Mouse (Mus musculus) forebrain, embryonic 16.5 days (tissue): ENCODE data around the gene Lag3. TPM values are rescaled to one million over a fixed set of nuclear protein-coding genes. Genes with fewer than 3 reads are reported as not detected.
A peak's percentile ranks its signal among the peaks of the same experiment; 100 is the strongest.

ENCODE experiments used
- ATAC-seq: fragments of 200-750 bp; cut with Nextera tagmentation; 2 replicates; pipeline ENCODE4 v1.8.0; 2017; ENCODE audit warnings: mild to moderate bottlenecking, moderate library complexity
- H3K27ac ChIP-seq: fragments of 300-500 bp; sonication (generic); 2 replicates; pipeline ENCODE4 v1.5.1; 2014; ENCODE audit warnings: low read length, control low read depth
- H3K27me3 ChIP-seq: fragments of 300-500 bp; sonication (generic); replicated peaks from 2 replicates; pipeline ENCODE4 v1.6.1; 2014; ENCODE audit warnings: low read length; ENCODE audit not compliant: control insufficient read depth, insufficient read depth
- H3K36me3 ChIP-seq: fragments of 300-500 bp; sonication (generic); 2 replicates; pipeline ENCODE4 v1.6.1; 2014; ENCODE audit not compliant: control insufficient read depth, insufficient read depth
- H3K4me1 ChIP-seq: fragments of 300-500 bp; sonication (generic); replicated peaks from 2 replicates; pipeline ENCODE4 v1.6.1; 2014; ENCODE audit warnings: low read length; ENCODE audit not compliant: control insufficient read depth, insufficient read depth
- H3K4me2 ChIP-seq: fragments of 300-500 bp; sonication (generic); 2 replicates; pipeline ENCODE4 v1.6.1; 2014; ENCODE audit warnings: mild to moderate bottlenecking, low read length, control low read depth
- H3K4me3 ChIP-seq: fragments of 300-500 bp; sonication (generic); replicated peaks from 2 replicates; pipeline ENCODE4 v1.5.1; 2014; ENCODE audit warnings: mild to moderate bottlenecking, low read length, control low read depth
- H3K9ac ChIP-seq: fragments of 300-500 bp; sonication (generic); replicated peaks from 2 replicates; pipeline ENCODE4 v1.6.1; 2014; ENCODE audit warnings: low read depth, low read length, control low read depth
- H3K9me3 ChIP-seq: fragments of 300-500 bp; sonication (generic); 2 replicates; pipeline ENCODE4 v1.6.1; 2016; ENCODE audit warnings: low read length; ENCODE audit not compliant: control insufficient read depth
- WGBS: fragments of 180-500 bp; shearing (Covaris S2); extraction: QIAGEN DNeasy Blood & Tissue Kit; methylation state at CpG from one replicate; pipeline ENCODE4 v1.1.7; 2014; 5-methylcytosine and 5-hydroxymethylcytosine counted together
- polyA plus RNA-seq: library from polyadenylated mRNA; unstranded; fragments of >200 nt; fragmentation: Nextera tagmentation; extraction: Ambion mirVana; gene quantifications from 2 replicates; pipeline ENCODE4 v1.2.1, GENCODE M21; 2015

Lag3 gene
- polyA plus RNA-seq, 1 experiment from 2014 or later: 2.9 TPM

GRCm38 (mm10) chr6:124865766-124866362 is 45.6 kb downstream of the Lag3 start:
- no peaks in the 10 kb centered on the region for H3K27me3 ChIP-seq
- 0 out of 2 replicates have a peak overlapping the region, but pooled peaks have one; percentile 5 for H3K9ac ChIP-seq
- H3K4me2 ChIP-seq: no peak overlapping the region
- no peak overlapping the region; the same call in 1 of the 2 replicates for H3K27ac ChIP-seq
- ATAC-seq: no peak
- WGBS: 64% methylated on average over 18 of the region's 18 CpGs
- H3K4me3 ChIP-seq: no peak overlapping the region
- H3K36me3 ChIP-seq: no peaks in the 10 kb centered on the region
- peaks cover 34% of the 10 kb centered on the region for H3K4me1 ChIP-seq
- no peaks in the 10 kb centered on the region for H3K9me3 ChIP-seq

GRCm38 (mm10) chr6:124863658-124864298 is 47.7 kb downstream of the Lag3 start, which contains the start of gene Gpr162:
Gpr162 (minus strand) TSS chr6:124863983.
- Histone ChIP-seq H3K27me3 (no peaks in the 10 kb centered on the region), H3K4me3 (peak within 1 kb of the TSS; percentile 63), H3K4me1 (peaks cover 49% of the 10 kb centered on the region), H3K9me3 (no peaks in the 10 kb centered on the region), H3K36me3 (no peaks in the 10 kb centered on the region), H3K9ac (peak within 1 kb of the TSS; percentile 75), H3K4me2 (peak within 1 kb of the TSS; percentile 46), H3K27ac (peak within 1 kb of the TSS; percentile 54)
- WGBS: under 1% methylated on average over 30 of the region's 43 CpGs
- peak; percentile 68 for ATAC-seq

- Histone ChIP-seq H3K27ac (peak overlapping the region; percentile 54), H3K36me3 (no peaks in the 10 kb centered on the region), H3K9ac (peak overlapping the region; percentile 75), H3K27me3 (no peaks in the 10 kb centered on the region), H3K4me3 (peak overlapping the region; percentile 63), H3K4me2 (peak overlapping the region; percentile 46), H3K9me3 (no peaks in the 10 kb centered on the region), H3K4me1 (peaks cover 55% of the 10 kb centered on the region)
- ATAC-seq: peak; percentile 17
- WGBS: 0% methylated on average over 8 of the region's 16 CpGs
Measured at GRCm38 (mm10) chr6:124863125-124863657, 48.3 kb downstream of the Lag3 start.

GRCm38 (mm10) chr6:124862406-124863124 is 48.9 kb downstream of the Lag3 start:
- ATAC-seq: peak; percentile 9
- Histone ChIP-seq H3K27ac (peak overlapping the region; percentile 54), H3K4me2 (peak overlapping the region; percentile 46), H3K9ac (peak overlapping the region; percentile 75), H3K9me3 (no peaks in the 10 kb centered on the region), H3K27me3 (no peaks in the 10 kb centered on the region), H3K4me3 (peak overlapping the region; percentile 63), H3K4me1 (peaks cover 61% of the 10 kb centered on the region), H3K36me3 (no peaks in the 10 kb centered on the region)
- WGBS: 8% methylated on average over 8 of the region's 8 CpGs

- Histone ChIP-seq H3K9ac (no peak overlapping the region), H3K4me2 (peak overlapping the region; percentile 46), H3K9me3 (no peaks in the 10 kb centered on the region), H3K36me3 (no peaks in the 10 kb centered on the region), H3K4me3 (no peak overlapping the region), H3K27me3 (no peaks in the 10 kb centered on the region), H3K27ac (no peak overlapping the region), H3K4me1 (peaks cover 61% of the 10 kb centered on the region)
- ATAC-seq: no peak
- 34% methylated on average over 3 of the region's 3 CpGs for WGBS
Measured at GRCm38 (mm10) chr6:124861802-124862201, 49.7 kb downstream of the Lag3 start.

GRCm38 (mm10) chr6:124861266-124861665 is 50.2 kb downstream of the Lag3 start:
- Histone ChIP-seq H3K27ac (no peak overlapping the region), H3K9me3 (no peaks in the 10 kb centered on the region), H3K27me3 (no peaks in the 10 kb centered on the region), H3K9ac (no peak overlapping the region), H3K36me3 (no peaks in the 10 kb centered on the region), H3K4me2 (no peak overlapping the region), H3K4me3 (no peak overlapping the region), H3K4me1 (peaks cover 64% of the 10 kb centered on the region)
- ATAC-seq: no peak
- 79% methylated on average over 19 of the region's 19 CpGs for WGBS

GRCm38 (mm10) chr6:124860511-124860910 is 51.0 kb downstream of the Lag3 start:
- H3K9me3 ChIP-seq: no peaks in the 10 kb centered on the region
- WGBS: 78% methylated on average over 9 of the region's 9 CpGs
- H3K27me3 ChIP-seq: no peaks in the 10 kb centered on the region
- H3K4me2 ChIP-seq: no peak overlapping the region
- H3K4me3 ChIP-seq: no peak overlapping the region
- H3K36me3 ChIP-seq: no peaks in the 10 kb centered on the region
- H3K4me1 ChIP-seq: peaks cover 70% of the 10 kb centered on the region
- H3K9ac ChIP-seq: no peak overlapping the region; the same call in 1 of the 2 replicates
- no peak for ATAC-seq
- H3K27ac ChIP-seq: no peak overlapping the region

- Histone ChIP-seq H3K9me3 (no peaks in the 10 kb centered on the region), H3K4me2 (peak overlapping the region; percentile 5), H3K36me3 (no peaks in the 10 kb centered on the region), H3K27me3 (no peaks in the 10 kb centered on the region), H3K4me3 (no peak overlapping the region), H3K4me1 (peaks cover 67% of the 10 kb centered on the region), H3K27ac (no peak overlapping the region; the same call in 1 of the 2 replicates), H3K9ac (peak overlapping the region; percentile 10)
- no peak for ATAC-seq
- WGBS: 5% methylated on average over 12 of the region's 12 CpGs
Measured at GRCm38 (mm10) chr6:124859725-124860124, 51.8 kb downstream of the Lag3 start.
